Mouse (Mus musculus) bone marrow macrophage, adult 2 months (primary cell): Measurements from ENCODE around the gene Klhdc8b.

Experiments used
- CTCF ChIP-seq: IDR thresholded peaks from 2 replicates; pipeline ENCODE4 v1.5.1; 2012; ENCODE audit warnings: low read depth, mild to moderate bottlenecking, low read length, moderate library complexity
- POLR2A ChIP-seq: IDR thresholded peaks from 2 replicates; pipeline ENCODE4 v1.6.1; 2012; ENCODE audit warnings: mild to moderate bottlenecking, low read depth, low read length, borderline replicate concordance

DNA sequence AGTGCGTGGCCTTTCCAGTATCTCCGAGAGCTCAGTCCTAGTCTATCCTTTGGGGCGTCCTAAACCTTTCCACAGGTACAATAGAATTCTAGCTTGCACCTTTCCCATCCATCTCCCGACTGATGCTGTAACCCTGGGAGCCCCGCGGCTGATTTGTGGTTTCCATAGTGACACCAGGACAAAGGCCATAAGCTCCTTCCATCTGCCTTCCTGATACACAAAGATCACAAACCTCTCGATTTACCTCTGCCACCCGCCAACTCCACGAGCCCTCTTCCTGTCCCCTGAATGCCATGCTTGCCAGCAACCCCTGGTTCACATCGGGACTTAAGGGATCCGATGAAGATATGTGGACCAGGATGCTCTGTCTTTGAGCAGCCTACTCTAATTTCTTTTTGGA is 17.9 kb upstream of the Klhdc8b start:
- no peak for TF ChIP-seq CTCF
- TF ChIP-seq POLR2A: no peak
